Mouse (Mus musculus) kidney, embryonic 14.5 days (tissue): ENCODE measurements at regions not wholly inside any gene's neighbourhood (a gene's known extent, or its start where the extent isn't known, plus 50 kb on each side); places are given as distances from the start of the nearest gene placed in this dataset.

Source experiments
- ATAC-seq: fragments of 200-750 bp; cut with Nextera tagmentation; 2 replicates; pipeline ENCODE4 v1.8.0; 2017; ENCODE audit warnings: moderate number of reproducible peaks, mild to moderate bottlenecking, moderate TSS enrichment, moderate library complexity; ENCODE audit not compliant: low FRiP score, low TSS enrichment
- H3K27ac ChIP-seq: fragments of 300-500 bp; sonication (generic); 2 replicates; pipeline ENCODE4 v1.5.1; 2014; ENCODE audit warnings: low read depth, mild to moderate bottlenecking, low read length, moderate library complexity, mixed read lengths
- H3K27me3 ChIP-seq: fragments of 300-500 bp; sonication (generic); 2 replicates; pipeline ENCODE4 v1.6.1; 2014; ENCODE audit warnings: mild to moderate bottlenecking, low read length; ENCODE audit not compliant: control insufficient read depth, insufficient read depth
- H3K36me3 ChIP-seq: fragments of 300-500 bp; sonication (generic); 2 replicates; pipeline ENCODE4 v1.6.1; 2014; ENCODE audit warnings: low read length, mixed read lengths; ENCODE audit not compliant: control insufficient read depth, insufficient read depth
- H3K4me1 ChIP-seq: fragments of 300-500 bp; sonication (generic); 2 replicates; pipeline ENCODE4 v1.6.1; 2014; ENCODE audit warnings: low read length, mixed read lengths; ENCODE audit not compliant: control insufficient read depth, insufficient read depth
- H3K4me2 ChIP-seq: fragments of 300-500 bp; sonication (generic); replicated peaks from 2 replicates; pipeline ENCODE4 v1.6.1; 2014; ENCODE audit warnings: low read depth, mild to moderate bottlenecking, low read length
- H3K4me3 ChIP-seq: fragments of 300-500 bp; sonication (generic); 2 replicates; pipeline ENCODE4 v1.5.1; 2014; ENCODE audit warnings: mild to moderate bottlenecking, low read length
- H3K9ac ChIP-seq: fragments of 300-500 bp; sonication (generic); 2 replicates; pipeline ENCODE4 v1.6.1; 2014; ENCODE audit warnings: low read depth, mild to moderate bottlenecking, low read length, moderate library complexity
- H3K9me3 ChIP-seq: fragments of 300-500 bp; sonication (generic); 2 replicates; pipeline ENCODE4 v1.6.1; 2016; ENCODE audit warnings: low read length; ENCODE audit not compliant: control insufficient read depth
- WGBS: fragments of 180-500 bp; shearing (Covaris S2); extraction: QIAGEN DNeasy Blood & Tissue Kit; methylation state at CpG from one replicate; pipeline ENCODE4 v1.1.7; 2014; 5-methylcytosine and 5-hydroxymethylcytosine counted together

GRCm38 (mm10) chr3:149043901-149044300, 53.5 kb upstream of the Adgrl2 start:
- ATAC-seq, result no peak
- Histone ChIP-seq H3K9me3 (no peaks in the 10 kb centered on the region), H3K36me3 (no peaks in the 10 kb centered on the region), H3K4me1 (no peaks in the 10 kb centered on the region), H3K27me3 (no peaks in the 10 kb centered on the region), H3K9ac (no peak overlapping the region), H3K4me2 (no peak overlapping the region), H3K27ac (no peak overlapping the region), H3K4me3 (no peak overlapping the region)
- 86% methylated on average over 4 of the region's 4 CpGs for WGBS

- no peak for ATAC-seq
- no peaks in the 10 kb centered on the region for H3K9me3 ChIP-seq
Observed at GRCm38 (mm10) chr3:149042527-149042926, 52.2 kb upstream of the Adgrl2 start.

GRCm38 (mm10) chr3:149041188-149041587, 50.8 kb upstream of the Adgrl2 start:
- Histone ChIP-seq H3K9ac (no peak overlapping the region), H3K36me3 (no peaks in the 10 kb centered on the region), H3K4me2 (no peak overlapping the region), H3K27me3 (no peaks in the 10 kb centered on the region), H3K9me3 (no peaks in the 10 kb centered on the region), H3K4me3 (no peak overlapping the region), H3K4me1 (no peaks in the 10 kb centered on the region), H3K27ac (no peak overlapping the region)
- WGBS, result 50% methylated on average over 3 of the region's 3 CpGs
- no peak for ATAC-seq

More at GRCm38 (mm10) chr3:149042527-149042926, 52.2 kb upstream of the Adgrl2 start:
- Histone ChIP-seq H3K4me3 (no peak overlapping the region), H3K4me2 (no peak overlapping the region), H3K36me3 (no peaks in the 10 kb centered on the region), H3K9ac (no peak overlapping the region), H3K27ac (no peak overlapping the region), H3K4me1 (no peaks in the 10 kb centered on the region), H3K27me3 (no peaks in the 10 kb centered on the region)
- WGBS, result 54% methylated on average over 9 of the region's 9 CpGs
